Mouse (Mus musculus) megakaryocyte, adult 5-6 weeks (primary cell): ENCODE results near the gene Man2c1. TPM values are rescaled to one million over a fixed set of nuclear protein-coding genes. Genes with fewer than 3 reads are reported as not detected.
A peak's percentile ranks its signal among the peaks of the same experiment; 100 is the strongest.

Source experiments
- ATAC-seq: 2 replicates; pipeline ENCODE4 v1.8.0; 2016; ENCODE audit warnings: mild to moderate bottlenecking, inconsistent platforms; ENCODE audit not compliant: poor library complexity, severe bottlenecking
- total RNA-seq, 2 experiments: library from RNA; stranded (forward) in 1 of 2; stranded (reverse) in 1 of 2; fragments of 153-499, 151-499 nt in 1 of 2; fragments of 221-1000, 200-1000 nt in 1 of 2; gene quantifications; 2 replicates each; pipeline versions ENCODE4 v1.2.3 to v1.2.4; 2015 to 2017

Man2c1 gene
- total RNA-seq (2015) (27.4 and 47.7 TPM in 2 replicates), total RNA-seq (2017) (33.6 and 35.4 TPM in 2 replicates)

- peak; percentile 90 for ATAC-seq
These were observed at the start of gene Man2c1 for GRCm38 (mm10) chr9:57130577-57131433. Gene Man2c1 (plus strand): TSS chr9:57130690.

- no peak for ATAC-seq
These were observed 48.3 kb upstream of the Man2c1 start for GRCm38 (mm10) chr9:57082236-57082635.

GRCm38 (mm10) chr9:57117261-57117755 is 13.2 kb upstream of the Man2c1 start:
- no peak for ATAC-seq

- no peak for ATAC-seq
These were observed 849 bp upstream of the Man2c1 start for GRCm38 (mm10) chr9:57129641-57130040.

- ATAC-seq: no peak
These were observed 6.8 kb downstream of the Man2c1 start for GRCm38 (mm10) chr9:57137246-57137645.

GRCm38 (mm10) chr9:57137777-57138176 is 7.3 kb downstream of the Man2c1 start:
- ATAC-seq: no peak

- no peak for ATAC-seq
These were observed 8.0 kb downstream of the Man2c1 start for GRCm38 (mm10) chr9:57138507-57138906.

- no peak for ATAC-seq
These were observed 8.6 kb downstream of the Man2c1 start for GRCm38 (mm10) chr9:57139110-57139509.

DNA sequence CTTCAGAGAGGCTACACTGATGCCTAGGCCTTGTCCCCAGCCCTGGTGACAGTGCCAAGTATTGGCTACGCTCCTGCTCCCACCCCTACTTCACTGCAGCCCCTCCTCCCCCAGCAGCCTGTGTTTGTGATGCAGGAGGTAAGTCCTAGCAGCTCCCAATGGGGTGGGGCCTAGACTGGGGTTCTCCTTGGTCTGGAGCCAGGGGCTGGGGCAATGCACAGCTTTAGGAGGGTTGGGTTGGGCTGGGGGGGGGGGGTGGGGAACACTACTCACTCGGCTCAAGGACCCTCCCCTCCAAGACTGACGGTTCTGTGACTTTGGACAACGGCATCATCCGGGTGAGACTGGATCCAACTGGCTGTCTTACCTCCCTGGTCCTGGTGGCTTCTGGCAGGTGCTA is 9.1 kb downstream of the Man2c1 start:
- no peak for ATAC-seq

DNA sequence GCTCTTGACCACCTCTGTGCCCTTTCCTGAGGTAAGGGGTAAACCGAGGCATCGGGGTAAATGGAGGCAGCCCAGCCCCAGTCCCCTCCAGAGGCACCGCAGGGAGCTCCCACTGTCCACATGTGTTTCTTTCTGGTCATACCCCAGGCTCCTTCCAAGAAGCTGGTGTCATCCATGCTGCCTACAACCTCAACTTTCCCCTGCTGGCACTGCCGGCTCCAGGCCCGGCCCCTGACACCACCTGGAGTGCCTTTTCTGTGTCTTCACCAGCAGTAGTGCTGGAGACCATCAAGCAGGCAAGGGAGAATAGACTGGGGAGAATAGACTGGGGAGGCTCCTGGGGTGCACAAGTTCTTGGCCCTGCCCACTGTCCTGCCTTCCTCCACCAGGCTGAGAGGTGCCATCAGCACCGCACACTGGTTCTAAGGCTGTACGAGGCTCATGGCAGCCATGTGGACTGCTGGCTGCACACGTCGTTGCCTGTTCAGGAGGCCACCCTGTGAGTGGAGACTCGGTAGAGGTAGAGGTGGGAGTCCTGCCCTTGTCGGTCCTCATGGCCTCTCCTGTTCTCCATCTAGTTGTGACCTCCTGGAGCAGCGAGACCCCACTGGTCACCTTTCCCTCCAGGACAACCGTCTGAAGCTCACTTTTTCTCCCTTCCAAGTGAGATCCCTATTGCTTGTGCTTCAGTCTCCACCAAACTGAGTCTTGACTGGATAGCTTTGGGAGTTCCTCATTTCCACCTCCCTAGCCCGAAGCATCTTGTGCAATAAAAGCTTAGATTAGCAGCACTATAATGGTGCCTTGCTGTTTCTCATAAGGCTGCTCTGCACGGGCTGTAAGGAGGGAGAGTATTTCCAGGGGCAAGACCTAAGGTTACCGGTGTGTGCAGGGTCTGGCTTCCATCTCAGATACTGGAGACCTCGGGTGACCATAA is 11.2 kb downstream of the Man2c1 start:
- ATAC-seq: peak; percentile 62; the same call in 1 of the 2 replicates

DNA sequence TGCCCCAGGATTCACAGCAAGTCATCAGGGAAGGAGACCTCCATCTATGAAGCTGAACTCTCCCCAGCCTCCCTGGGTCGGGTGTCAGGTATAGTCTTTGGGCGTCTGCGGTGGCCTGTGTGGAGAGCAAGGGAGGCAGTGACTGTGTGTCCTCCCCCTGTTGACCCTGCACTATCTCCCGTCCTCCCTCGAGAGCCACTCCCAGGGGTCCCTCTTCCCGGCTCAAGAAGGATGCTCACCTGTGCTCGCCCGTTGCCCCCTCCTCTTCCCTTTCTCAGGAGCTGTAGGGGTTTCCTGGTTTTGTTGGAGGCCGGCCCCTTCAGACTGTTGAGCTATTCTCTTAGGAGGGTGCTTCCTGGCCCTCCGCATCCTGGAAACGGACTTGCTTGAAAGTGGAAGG is 12.7 kb downstream of the Man2c1 start:
- no peak for ATAC-seq

DNA sequence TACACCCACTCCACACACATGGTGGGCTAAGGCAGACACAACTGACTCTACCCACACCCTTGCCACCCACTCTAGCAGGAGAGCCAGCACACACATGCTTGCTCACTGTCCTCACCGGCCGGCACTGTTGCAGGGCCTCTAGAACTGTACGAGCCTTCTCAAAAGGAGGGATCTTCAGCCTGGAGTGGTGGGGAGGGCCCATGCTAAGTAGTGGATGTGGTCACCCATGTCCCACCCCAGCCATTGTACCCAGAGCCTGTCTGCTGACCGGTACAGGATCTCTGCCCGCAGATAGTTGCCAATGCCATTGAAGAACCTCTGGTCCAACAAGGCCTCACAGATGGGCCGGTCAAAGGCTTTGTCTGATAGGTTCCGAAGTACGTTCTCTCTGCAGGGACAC is 14.3 kb downstream of the Man2c1 start:
- ATAC-seq: no peak

GRCm38 (mm10) chr9:57146451-57147066 is 16.1 kb downstream of the Man2c1 start:
- no peak for ATAC-seq

DNA sequence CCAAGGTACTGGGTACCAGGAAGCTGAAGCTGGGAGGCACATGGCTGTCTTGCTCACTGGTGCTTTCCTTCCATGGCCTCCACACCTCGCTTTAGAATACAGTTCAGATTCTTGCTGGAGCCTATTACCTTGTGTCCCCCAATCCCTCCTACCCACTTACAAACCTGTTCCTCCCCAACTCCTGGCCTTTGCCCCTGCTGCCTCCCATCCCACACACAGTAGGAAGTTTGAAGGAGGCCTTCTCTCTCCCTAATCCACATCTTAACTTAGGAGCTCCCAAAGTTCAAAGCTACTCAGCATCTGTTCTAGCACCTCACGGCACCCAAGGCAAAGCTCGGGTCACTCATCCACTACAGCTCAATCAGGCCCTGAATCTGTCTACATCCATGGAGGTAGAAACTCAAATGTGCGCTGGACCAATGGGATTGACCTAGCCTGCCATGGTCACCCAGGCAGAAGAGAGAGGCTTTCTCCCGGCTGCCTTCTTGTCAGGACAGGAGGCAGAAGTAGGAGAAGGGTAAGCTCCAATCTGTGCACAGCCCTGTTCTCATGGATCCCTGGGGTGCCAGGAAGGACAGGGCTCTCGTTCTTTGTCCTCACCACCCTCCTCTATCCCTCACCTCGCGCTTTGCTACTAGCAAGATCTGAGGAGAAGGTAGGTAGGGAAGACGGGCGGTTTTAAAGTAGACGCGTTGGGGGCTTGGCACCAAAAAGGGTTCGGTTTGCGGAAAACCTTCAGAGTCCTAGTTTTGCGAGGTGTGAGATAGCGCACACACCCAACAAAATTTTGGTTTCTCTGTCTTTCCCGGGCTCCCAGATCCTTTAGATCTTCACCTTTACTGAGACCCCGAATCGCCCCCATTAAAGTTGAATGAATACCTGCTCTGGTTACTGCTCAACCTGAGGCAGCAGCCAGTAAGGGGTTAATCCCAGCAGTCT is 17.0 kb downstream of the Man2c1 start:
- no peak for ATAC-seq

GRCm38 (mm10) chr9:57148144-57148878 is 17.8 kb downstream of the Man2c1 start, which contains the start of gene Neil1:
Gene Neil1 (minus strand): TSS chr9:57148305.
- peak; percentile 97 for ATAC-seq

- no peak for ATAC-seq
These were observed 18.5 kb downstream of the Man2c1 start for GRCm38 (mm10) chr9:57149021-57149420.

DNA sequence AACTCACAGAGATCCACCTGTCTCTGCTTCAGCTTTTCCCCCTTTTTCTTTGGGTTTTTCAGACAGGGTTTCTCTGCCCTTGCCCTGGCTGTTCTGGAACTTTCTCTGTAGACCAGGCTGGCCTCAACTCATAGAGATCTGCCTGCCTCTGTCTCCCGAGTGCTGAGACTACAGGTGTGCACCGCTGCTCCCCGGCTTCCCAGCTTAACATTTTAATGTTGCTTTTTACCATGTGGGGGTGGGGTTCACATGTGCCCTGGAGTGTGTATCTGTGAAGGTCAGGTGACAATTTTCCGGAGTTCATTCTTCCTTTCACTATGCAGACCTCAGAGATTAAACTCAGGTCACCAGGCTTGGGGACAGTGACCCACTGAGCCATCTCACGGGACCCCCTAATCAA is 19.7 kb downstream of the Man2c1 start:
- no peak for ATAC-seq

GRCm38 (mm10) chr9:57152331-57152730 is 21.8 kb downstream of the Man2c1 start:
- ATAC-seq: no peak

- ATAC-seq: no peak
These were observed 25.9 kb downstream of the Man2c1 start for GRCm38 (mm10) chr9:57156383-57156782.
